Mouse (Mus musculus): ENCODE data around the gene Zcchc18.
"Not testable (repeated sequence)": the region's sequence is repeated elsewhere in the genome, so short reads cannot be mapped to it uniquely, and the experiment has no call there.

DNA sequence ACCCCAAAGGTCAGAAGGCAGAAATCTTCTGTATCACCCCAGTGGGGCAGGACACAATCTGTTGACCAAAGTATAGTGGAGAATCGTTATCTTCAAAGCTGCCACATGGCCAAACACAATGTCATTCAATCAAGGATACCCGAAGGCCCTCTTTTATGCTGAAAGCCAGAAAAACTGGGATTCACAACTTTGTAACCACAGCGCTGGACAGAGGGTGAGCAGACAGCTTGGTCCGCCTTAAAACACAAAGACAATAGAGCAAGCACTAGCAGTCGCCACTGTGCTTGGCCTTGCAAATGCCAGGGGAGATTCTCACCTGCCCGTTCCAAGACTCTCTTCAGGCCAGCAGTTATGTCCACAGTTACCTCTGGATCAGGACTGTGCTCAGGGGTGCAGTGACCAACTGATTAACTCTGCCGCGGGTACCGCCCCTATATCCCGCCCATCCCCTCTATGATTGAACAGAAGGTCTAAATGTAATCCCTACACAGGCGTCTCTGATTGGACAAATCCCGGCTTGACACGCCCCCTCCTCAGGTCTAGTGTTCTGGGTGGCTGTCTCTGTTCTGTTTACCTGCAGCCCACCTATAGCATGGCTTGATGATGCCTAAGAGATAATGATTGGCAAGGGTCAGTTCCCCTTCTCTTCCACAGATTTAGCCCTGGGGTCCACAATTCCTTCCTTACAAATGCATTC, 35.2 kb upstream of the Zcchc18 start:
- TF ChIP-seq CTCF (IDR thresholded peaks at IDR 0.05; ENCODE audit: borderline replicate concordance, insufficient read depth, low read depth, low read length): not testable (repeated sequence)
- TF ChIP-seq POLR2A (IDR thresholded peaks at IDR 0.05; ENCODE audit: borderline replicate concordance, insufficient read depth, low read length): peak; percentile 17; the same call in 1 of the 2 replicates

All from cerebellum, adult 2 months (tissue).